Mouse (Mus musculus): ENCODE measurements around the gene Arsa. TPM values are rescaled to one million over a fixed set of nuclear protein-coding genes. Genes with fewer than 3 reads are reported as not detected.

The Arsa gene
- polyA plus RNA-seq, 1 experiment from 2014 or later: 10.0 TPM

DNA sequence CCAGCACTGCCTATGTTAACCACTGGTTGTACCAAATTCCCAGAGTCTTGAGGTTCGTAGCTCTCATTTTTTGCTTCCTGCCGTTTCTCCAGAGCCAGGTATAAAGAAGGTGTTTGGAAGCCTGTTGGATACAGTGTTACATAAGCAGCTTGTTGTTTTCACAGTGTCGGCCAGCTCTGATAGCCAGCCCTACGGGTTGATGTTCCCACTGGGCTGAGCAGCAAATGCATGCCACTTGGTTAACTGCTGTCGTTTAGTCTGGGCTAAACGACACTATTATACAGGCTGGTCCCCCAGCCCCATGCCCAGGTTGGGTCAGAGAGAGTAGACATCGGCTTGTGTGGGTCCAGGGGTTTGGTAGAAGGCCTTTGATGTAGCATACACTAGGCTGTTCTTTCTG, 44.7 kb upstream of the Arsa start:
- WGBS: 82% methylated on average over 7 of the region's 7 CpGs
- Histone ChIP-seq H3K27me3 (ENCODE audit: control insufficient read depth, insufficient read depth, low read length) (peaks cover 9% of the 10 kb centered on the region), H3K27ac (ENCODE audit: low read depth, low read length) (no peak overlapping the region), H3K36me3 (ENCODE audit: control insufficient read depth, insufficient read depth, low read length) (no peaks in the 10 kb centered on the region), H3K4me2 (replicated peaks; ENCODE audit: low read depth, low read length) (no peak overlapping the region), H3K4me1 (replicated peaks; ENCODE audit: control insufficient read depth, insufficient read depth, low read length) (no peaks in the 10 kb centered on the region), H3K9me3 (ENCODE audit: control insufficient read depth, low read length) (no peaks in the 10 kb centered on the region), H3K9ac (ENCODE audit: low read depth, low read length) (no peak overlapping the region), H3K4me3 (ENCODE audit: low read depth, low read length) (no peak overlapping the region)
- DNase-seq (ENCODE audit: low spot score) (no peak), ATAC-seq (ENCODE audit: low FRiP score) (no peak)

GRCm38 (mm10) chr15:89512679-89513078, 35.5 kb upstream of the Arsa start:
- ATAC-seq (ENCODE audit: low FRiP score) (no peak), DNase-seq (ENCODE audit: low spot score) (no peak)
- 81% methylated on average over 4 of the region's 4 CpGs for WGBS
- Histone ChIP-seq H3K27me3 (ENCODE audit: control insufficient read depth, insufficient read depth, low read length) (no peaks in the 10 kb centered on the region), H3K9ac (ENCODE audit: low read depth, low read length) (no peak overlapping the region), H3K27ac (ENCODE audit: low read depth, low read length) (no peak overlapping the region), H3K4me1 (replicated peaks; ENCODE audit: control insufficient read depth, insufficient read depth, low read length) (no peaks in the 10 kb centered on the region), H3K36me3 (ENCODE audit: control insufficient read depth, insufficient read depth, low read length) (no peaks in the 10 kb centered on the region), H3K4me2 (replicated peaks; ENCODE audit: low read depth, low read length) (no peak overlapping the region), H3K4me3 (ENCODE audit: low read depth, low read length) (no peak overlapping the region), H3K9me3 (ENCODE audit: control insufficient read depth, low read length) (no peaks in the 10 kb centered on the region)

DNA sequence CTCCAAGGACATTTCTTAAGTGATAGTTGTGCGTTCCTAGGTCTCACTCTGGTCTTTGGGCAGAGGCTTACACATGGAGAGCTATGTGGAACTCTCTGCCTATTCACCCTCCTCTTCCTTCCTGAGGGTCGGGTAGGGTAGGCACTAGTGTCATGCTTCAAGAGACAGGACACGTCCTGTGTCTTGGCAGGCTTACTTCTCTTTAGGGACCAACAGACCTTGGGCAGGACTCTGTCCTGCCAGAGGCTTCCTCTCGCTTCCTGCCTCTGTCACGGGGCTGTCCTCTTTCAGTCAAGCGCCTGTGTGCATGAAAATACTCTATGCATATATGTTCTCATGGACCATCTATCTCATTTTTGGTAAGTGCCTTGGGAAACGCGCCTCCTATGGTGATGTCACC, 30.5 kb upstream of the Arsa start:
- Histone ChIP-seq H3K27ac (ENCODE audit: low read depth, low read length) (no peak overlapping the region), H3K36me3 (ENCODE audit: control insufficient read depth, insufficient read depth, low read length) (no peaks in the 10 kb centered on the region), H3K4me3 (ENCODE audit: low read depth, low read length) (no peak overlapping the region), H3K9ac (ENCODE audit: low read depth, low read length) (no peak overlapping the region), H3K27me3 (ENCODE audit: control insufficient read depth, insufficient read depth, low read length) (no peaks in the 10 kb centered on the region), H3K9me3 (ENCODE audit: control insufficient read depth, low read length) (no peaks in the 10 kb centered on the region), H3K4me1 (replicated peaks; ENCODE audit: control insufficient read depth, insufficient read depth, low read length) (no peaks in the 10 kb centered on the region), H3K4me2 (replicated peaks; ENCODE audit: low read depth, low read length) (no peak overlapping the region)
- ATAC-seq (ENCODE audit: low FRiP score) (no peak), DNase-seq (ENCODE audit: low spot score) (no peak)
- WGBS: 92% methylated on average over 8 of the region's 8 CpGs

DNA sequence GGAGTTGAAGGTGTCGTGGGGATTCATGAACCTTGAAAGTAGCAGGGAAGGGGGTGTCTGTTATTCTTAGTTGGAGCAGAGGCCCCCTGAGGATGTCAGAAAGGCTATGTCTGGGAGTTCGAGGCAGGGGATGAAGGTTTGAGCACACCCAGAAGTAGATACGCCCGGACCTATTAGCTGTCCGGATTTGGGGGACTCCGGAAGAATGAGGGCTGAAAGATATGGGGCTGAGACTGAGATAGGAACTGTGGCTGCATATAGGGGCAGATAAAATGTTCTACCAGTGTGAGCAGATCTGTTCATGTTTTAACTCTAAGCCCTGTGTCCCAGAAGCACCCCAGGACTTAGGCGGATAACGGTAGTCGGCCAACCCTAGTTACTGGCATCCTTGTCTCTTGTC, 27.6 kb upstream of the Arsa start:
- Histone ChIP-seq H3K36me3 (ENCODE audit: control insufficient read depth, insufficient read depth, low read length) (no peaks in the 10 kb centered on the region), H3K27ac (ENCODE audit: low read depth, low read length) (no peak overlapping the region), H3K4me2 (replicated peaks; ENCODE audit: low read depth, low read length) (no peak overlapping the region), H3K9me3 (ENCODE audit: control insufficient read depth, low read length) (no peaks in the 10 kb centered on the region), H3K4me1 (replicated peaks; ENCODE audit: control insufficient read depth, insufficient read depth, low read length) (no peaks in the 10 kb centered on the region), H3K4me3 (ENCODE audit: low read depth, low read length) (no peak overlapping the region), H3K27me3 (ENCODE audit: control insufficient read depth, insufficient read depth, low read length) (no peaks in the 10 kb centered on the region; the same call in 1 of the 2 replicates), H3K9ac (ENCODE audit: low read depth, low read length) (no peak overlapping the region)
- 93% methylated on average over 9 of the region's 9 CpGs for WGBS
- DNase-seq (ENCODE audit: low spot score) (no peak), ATAC-seq (ENCODE audit: low FRiP score) (no peak)

DNA sequence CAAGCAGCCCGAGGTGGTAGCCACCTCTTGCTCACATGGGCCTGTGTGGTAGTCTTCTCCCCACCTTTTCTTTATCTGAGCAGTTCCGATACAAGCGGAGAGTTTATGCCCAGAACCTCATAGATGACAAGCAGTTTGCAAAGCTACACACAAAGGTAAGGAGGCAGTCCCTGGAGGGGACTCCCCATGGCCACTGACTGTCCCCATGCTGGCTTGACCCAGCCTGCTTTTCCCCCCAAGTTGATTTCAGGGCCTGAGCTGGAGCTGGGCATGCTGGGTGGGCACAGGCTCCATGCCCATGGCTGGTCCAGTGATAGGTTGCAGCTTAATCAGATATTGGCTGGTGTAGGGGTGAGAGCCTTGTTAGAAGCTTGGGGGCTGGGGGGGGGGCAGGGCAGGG, 24.1 kb upstream of the Arsa start:
- ATAC-seq (ENCODE audit: low FRiP score) (no peak), DNase-seq (ENCODE audit: low spot score) (no peak)
- no peak overlapping the region for H3K9ac ChIP-seq (ENCODE audit: low read depth, low read length)
- H3K9me3 ChIP-seq (ENCODE audit: control insufficient read depth, low read length): no peaks in the 10 kb centered on the region
- WGBS: 86% methylated on average over 3 of the region's 3 CpGs
- H3K27ac ChIP-seq (ENCODE audit: low read depth, low read length): no peak overlapping the region
- H3K27me3 ChIP-seq (ENCODE audit: control insufficient read depth, insufficient read depth, low read length): peaks cover 11% of the 10 kb centered on the region; the same call in 1 of the 2 replicates
- H3K4me1 ChIP-seq (replicated peaks; ENCODE audit: control insufficient read depth, insufficient read depth, low read length): peaks cover 4% of the 10 kb centered on the region; the same call in 1 of the 2 replicates
- no peak overlapping the region for H3K4me2 ChIP-seq (replicated peaks; ENCODE audit: low read depth, low read length)
- no peaks in the 10 kb centered on the region for H3K36me3 ChIP-seq (ENCODE audit: control insufficient read depth, insufficient read depth, low read length)
- H3K4me3 ChIP-seq (ENCODE audit: low read depth, low read length): no peak overlapping the region

- Histone ChIP-seq H3K27me3 (ENCODE audit: control insufficient read depth, insufficient read depth, low read length) (peaks cover 11% of the 10 kb centered on the region; the same call in 1 of the 2 replicates), H3K4me2 (replicated peaks; ENCODE audit: low read depth, low read length) (peak overlapping the region; percentile 86), H3K4me1 (replicated peaks; ENCODE audit: control insufficient read depth, insufficient read depth, low read length) (peaks cover 4% of the 10 kb centered on the region; the same call in 1 of the 2 replicates), H3K27ac (ENCODE audit: low read depth, low read length) (no peak overlapping the region), H3K36me3 (ENCODE audit: control insufficient read depth, insufficient read depth, low read length) (no peaks in the 10 kb centered on the region), H3K9me3 (ENCODE audit: control insufficient read depth, low read length) (no peaks in the 10 kb centered on the region), H3K4me3 (ENCODE audit: low read depth, low read length) (peak overlapping the region; percentile 82), H3K9ac (ENCODE audit: low read depth, low read length) (peak overlapping the region; percentile 79)
- peak; percentile 57 for ATAC-seq (ENCODE audit: low FRiP score)
- no peak for DNase-seq (ENCODE audit: low spot score)
- 1% methylated on average over 35 of the region's 35 CpGs for whole genome bisulfite sequencing
These were observed 23.1 kb upstream of the Arsa start for GRCm38 (mm10) chr15:89500221-89500791.

DNA sequence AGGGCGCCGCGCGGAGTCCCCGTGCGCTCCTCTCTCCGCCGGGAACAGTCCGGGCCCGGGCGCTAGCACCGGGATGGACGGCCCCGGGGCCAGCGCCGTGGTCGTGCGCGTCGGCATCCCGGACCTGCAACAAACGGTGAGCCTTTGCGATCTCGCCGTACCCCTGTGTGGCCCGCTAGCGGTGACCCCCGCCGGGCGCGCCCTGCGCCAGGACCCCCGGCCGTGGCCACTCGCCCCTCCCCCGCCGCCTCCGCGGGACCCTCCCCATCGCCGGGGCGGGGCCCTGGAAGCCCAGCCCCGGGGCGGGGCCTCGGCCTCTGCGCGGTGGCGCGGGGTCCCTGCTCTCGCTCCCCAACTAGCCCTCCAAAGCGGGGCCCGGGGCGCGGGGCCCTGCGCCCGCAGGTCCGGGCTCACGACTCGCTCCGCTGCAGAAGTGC, 22.6 kb upstream of the Arsa start:
- H3K27me3 ChIP-seq (ENCODE audit: control insufficient read depth, insufficient read depth, low read length): peaks cover 11% of the 10 kb centered on the region; the same call in 1 of the 2 replicates
- no peaks in the 10 kb centered on the region for H3K9me3 ChIP-seq (ENCODE audit: control insufficient read depth, low read length)
- ATAC-seq (ENCODE audit: low FRiP score) (peak; percentile 80), DNase-seq (ENCODE audit: low spot score) (peak; percentile 91)
- H3K36me3 ChIP-seq (ENCODE audit: control insufficient read depth, insufficient read depth, low read length): no peaks in the 10 kb centered on the region
- H3K4me1 ChIP-seq (replicated peaks; ENCODE audit: control insufficient read depth, insufficient read depth, low read length): peaks cover 4% of the 10 kb centered on the region; the same call in 1 of the 2 replicates
- peak overlapping the region; percentile 86 for H3K4me2 ChIP-seq (replicated peaks; ENCODE audit: low read depth, low read length)
- peak overlapping the region; percentile 74 for H3K27ac ChIP-seq (ENCODE audit: low read depth, low read length)
- H3K9ac ChIP-seq (ENCODE audit: low read depth, low read length): peak overlapping the region; percentile 79
- H3K4me3 ChIP-seq (ENCODE audit: low read depth, low read length): peak overlapping the region; percentile 82
- WGBS: 4% methylated on average over 31 of the region's 60 CpGs

DNA sequence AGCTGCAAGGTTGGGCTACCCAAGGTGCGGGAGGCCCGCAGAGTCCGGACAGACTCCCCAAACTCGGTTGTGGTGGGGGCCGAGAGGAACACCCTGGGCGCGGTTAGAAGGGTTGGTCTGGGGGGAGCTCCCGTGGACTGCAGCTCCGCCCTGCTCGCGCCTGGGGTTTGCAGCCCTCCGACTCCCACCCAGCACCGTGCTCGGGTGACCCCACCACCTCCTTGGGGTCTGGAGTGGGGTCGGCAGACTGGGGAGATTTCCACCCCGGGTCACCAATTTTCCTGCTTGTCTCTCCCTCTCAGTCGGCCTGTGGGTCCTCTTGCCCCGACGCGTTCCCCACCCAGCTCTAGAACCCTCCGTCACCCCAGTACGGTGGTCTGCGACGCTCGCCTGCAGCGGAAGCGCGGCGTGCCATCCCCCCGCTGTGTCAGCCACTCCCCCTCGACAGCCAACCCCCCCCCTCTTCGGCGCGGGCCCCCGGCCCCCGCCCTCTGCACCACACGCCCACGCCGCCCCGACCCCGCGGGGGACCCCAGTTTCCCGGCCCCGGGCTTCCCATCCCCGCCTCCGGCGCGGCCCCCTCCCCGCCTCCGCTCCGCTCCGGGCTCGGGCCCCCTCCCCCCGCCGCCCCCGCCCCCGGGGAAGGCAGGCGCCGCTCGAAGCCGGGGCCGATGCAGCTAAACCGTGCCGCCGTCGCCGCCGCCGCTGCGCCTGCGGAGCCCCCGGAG, 21.9 kb upstream of the Arsa start, which contains the start of gene Shank3:
Gene Shank3 (plus strand): TSS at position 663 of the 728 bp plus-strand sequence.
- ATAC-seq (ENCODE audit: low FRiP score) (peak; percentile 66), DNase-seq (ENCODE audit: low spot score) (peak; percentile 61)
- WGBS: under 1% methylated on average over 40 of the region's 72 CpGs
- H3K4me3 ChIP-seq (ENCODE audit: low read depth, low read length): peak within 1 kb of the TSS; percentile 82
- no peaks in the 10 kb centered on the region for H3K9me3 ChIP-seq (ENCODE audit: control insufficient read depth, low read length)
- peak within 1 kb of the TSS; percentile 79 for H3K9ac ChIP-seq (ENCODE audit: low read depth, low read length)
- H3K27ac ChIP-seq (ENCODE audit: low read depth, low read length): peak within 1 kb of the TSS; percentile 74
- peaks cover 11% of the 10 kb centered on the region; the same call in 1 of the 2 replicates for H3K27me3 ChIP-seq (ENCODE audit: control insufficient read depth, insufficient read depth, low read length)
- H3K36me3 ChIP-seq (ENCODE audit: control insufficient read depth, insufficient read depth, low read length): no peaks in the 10 kb centered on the region
- H3K4me1 ChIP-seq (replicated peaks; ENCODE audit: control insufficient read depth, insufficient read depth, low read length): peaks cover 4% of the 10 kb centered on the region; the same call in 1 of the 2 replicates
- H3K4me2 ChIP-seq (replicated peaks; ENCODE audit: low read depth, low read length): peak within 1 kb of the TSS; percentile 86

Measured in hindbrain, embryonic 11.5 days (tissue).